Mouse (Mus musculus) testis, adult 2 months (tissue): ENCODE measurements around the gene Plekhg6.

Experiments
- CTCF ChIP-seq: fragments of 200-500 bp; IDR thresholded peaks from 2 replicates; pipeline ENCODE4 v1.5.1; 2012; ENCODE audit warnings: low read depth, mild to moderate bottlenecking, inconsistent platforms, low read length, moderate library complexity; ENCODE audit not compliant: control insufficient read depth, insufficient read depth, insufficient replicate concordance
- POLR2A ChIP-seq: fragments of 200-500 bp; IDR thresholded peaks from 2 replicates; pipeline ENCODE4 v1.6.1; 2012; ENCODE audit warnings: low read depth, mild to moderate bottlenecking, inconsistent platforms, low read length, moderate library complexity; ENCODE audit not compliant: control insufficient read depth

GRCm38 (mm10) chr6:125325337-125325736, 55.3 kb downstream of the Plekhg6 start:
- no peak for TF ChIP-seq POLR2A
- no peak for TF ChIP-seq CTCF
